Mouse (Mus musculus) heart, embryonic 13.5 days (tissue): ENCODE measurements around the gene Speer4f2. TPM values are rescaled to one million over a fixed set of nuclear protein-coding genes. Genes with fewer than 3 reads are reported as not detected.

ENCODE experiments used
- ATAC-seq: fragments of 200-750 bp; cut with Nextera tagmentation; 2 replicates; pipeline ENCODE4 v1.8.0; 2017; ENCODE audit warnings: moderate TSS enrichment; ENCODE audit not compliant: insufficient number of reproducible peaks, low FRiP score, low TSS enrichment; ENCODE audit errors: extremely low read depth
- H3K27ac ChIP-seq: fragments of 300-500 bp; sonication (generic); replicated peaks from 2 replicates; pipeline ENCODE4 v1.5.1; 2015; ENCODE audit warnings: moderate library complexity, mild to moderate bottlenecking, inconsistent platforms
- H3K27me3 ChIP-seq: fragments of 300-500 bp; sonication (generic); replicated peaks from 2 replicates; pipeline ENCODE4 v1.6.1; 2015; ENCODE audit warnings: mild to moderate bottlenecking, inconsistent platforms
- H3K36me3 ChIP-seq: fragments of 300-500 bp; sonication (generic); 2 replicates; pipeline ENCODE4 v1.6.1; 2015; ENCODE audit warnings: mild to moderate bottlenecking, inconsistent platforms
- H3K4me1 ChIP-seq: fragments of 300-500 bp; sonication (generic); 2 replicates; pipeline ENCODE4 v1.6.1; 2015; ENCODE audit warnings: inconsistent platforms
- H3K4me2 ChIP-seq: fragments of 300-500 bp; sonication (generic); 2 replicates; pipeline ENCODE4 v1.6.1; 2015; ENCODE audit warnings: inconsistent platforms, mild to moderate bottlenecking, moderate library complexity
- H3K4me3 ChIP-seq: fragments of 300-500 bp; sonication (generic); 2 replicates; pipeline ENCODE4 v1.5.1; 2015; ENCODE audit warnings: moderate library complexity, mild to moderate bottlenecking, inconsistent platforms
- H3K9ac ChIP-seq: fragments of 300-500 bp; sonication (generic); 2 replicates; pipeline ENCODE4 v1.6.1; 2015; ENCODE audit warnings: inconsistent platforms, mild to moderate bottlenecking, moderate library complexity
- H3K9me3 ChIP-seq: fragments of 300-500 bp; sonication (generic); 2 replicates; pipeline ENCODE4 v1.6.1; 2016; ENCODE audit warnings: inconsistent platforms
- WGBS: fragments of 180-500 bp; shearing (Covaris S2); methylation state at CpG from one replicate; pipeline ENCODE4 v1.1.7; 2015; ENCODE audit warnings: mixed read lengths; 5-methylcytosine and 5-hydroxymethylcytosine counted together
- polyA plus RNA-seq: library from polyadenylated mRNA; unstranded; fragments of >200 nt; fragmentation: Nextera tagmentation; extraction: Ambion mirVana; gene quantifications from 2 replicates; pipeline ENCODE4 v1.2.1, GENCODE M21; 2015

The Speer4f2 gene
- polyA plus RNA-seq, 1 experiment from 2014 or later, result not detected

DNA sequence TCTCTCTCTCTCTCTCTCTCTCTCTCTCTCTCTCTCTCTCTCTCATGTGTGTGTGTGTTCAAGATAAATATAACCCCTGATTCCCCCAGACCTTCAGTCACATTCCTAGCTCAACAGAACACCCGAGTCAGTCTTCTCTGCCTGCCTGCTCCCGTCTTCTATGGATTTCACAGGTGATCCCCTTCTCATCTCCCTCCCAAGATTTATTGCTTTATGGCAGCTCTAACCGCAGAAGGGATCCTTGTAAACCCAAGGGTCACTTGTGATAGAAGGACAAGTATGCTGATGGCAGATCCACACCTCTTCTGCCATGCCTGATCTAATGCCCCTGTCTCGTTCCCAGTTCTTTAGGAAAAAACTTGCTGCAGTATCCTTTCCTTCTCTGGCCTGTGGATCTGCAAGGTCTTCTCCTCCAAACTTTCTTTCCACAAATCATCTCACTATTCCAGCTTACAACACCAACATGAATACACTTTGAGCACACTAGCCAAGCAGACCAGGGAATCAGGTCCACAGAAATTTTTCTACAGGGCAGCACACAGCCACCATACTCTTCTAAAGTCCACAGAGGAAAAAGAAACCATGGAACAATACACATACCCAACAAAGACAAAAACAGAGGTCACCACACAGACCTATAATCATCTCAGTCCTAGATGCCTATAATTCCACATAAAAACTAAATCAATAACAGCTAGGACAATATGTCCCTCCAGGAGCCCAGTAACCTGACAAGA, 36.1 kb downstream of the Speer4f2 start:
- Histone ChIP-seq H3K4me2 (no peak overlapping the region), H3K9me3 (no peaks in the 10 kb centered on the region), H3K27me3 (no peaks in the 10 kb centered on the region), H3K4me1 (no peaks in the 10 kb centered on the region), H3K4me3 (no peak overlapping the region), H3K36me3 (no peaks in the 10 kb centered on the region), H3K9ac (no peak overlapping the region), H3K27ac (no peak overlapping the region)
- ATAC-seq, result no peak
- 50% methylated on average over 4 of the region's 4 CpGs for WGBS

DNA sequence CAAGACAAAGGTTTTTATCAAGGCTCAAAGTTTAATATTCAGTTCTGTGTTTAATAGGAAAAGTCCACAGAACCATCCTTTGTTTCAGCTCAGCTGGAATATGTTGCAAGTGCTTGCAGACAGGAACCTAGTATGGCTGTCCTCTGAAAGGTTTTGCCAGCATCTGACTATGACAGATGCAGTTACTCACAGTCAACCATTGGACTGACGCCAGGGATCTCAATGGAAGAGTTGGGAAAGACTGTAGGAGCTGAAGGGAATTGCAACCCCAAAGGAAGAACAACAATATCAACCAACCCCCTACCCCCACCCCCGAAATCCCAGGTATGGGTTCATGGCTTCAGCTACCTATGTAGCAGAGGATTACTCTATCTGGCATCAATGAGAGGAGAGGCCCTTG, 44.2 kb downstream of the Speer4f2 start:
- Histone ChIP-seq H3K4me1 (no peaks in the 10 kb centered on the region), H3K9ac (no peak overlapping the region), H3K4me3 (no peak overlapping the region), H3K4me2 (no peak overlapping the region), H3K9me3 (no peaks in the 10 kb centered on the region), H3K36me3 (no peaks in the 10 kb centered on the region), H3K27ac (no peak overlapping the region), H3K27me3 (no peaks in the 10 kb centered on the region)
- no peak for ATAC-seq
- 69% methylated on average over 2 of the region's 2 CpGs for WGBS

DNA sequence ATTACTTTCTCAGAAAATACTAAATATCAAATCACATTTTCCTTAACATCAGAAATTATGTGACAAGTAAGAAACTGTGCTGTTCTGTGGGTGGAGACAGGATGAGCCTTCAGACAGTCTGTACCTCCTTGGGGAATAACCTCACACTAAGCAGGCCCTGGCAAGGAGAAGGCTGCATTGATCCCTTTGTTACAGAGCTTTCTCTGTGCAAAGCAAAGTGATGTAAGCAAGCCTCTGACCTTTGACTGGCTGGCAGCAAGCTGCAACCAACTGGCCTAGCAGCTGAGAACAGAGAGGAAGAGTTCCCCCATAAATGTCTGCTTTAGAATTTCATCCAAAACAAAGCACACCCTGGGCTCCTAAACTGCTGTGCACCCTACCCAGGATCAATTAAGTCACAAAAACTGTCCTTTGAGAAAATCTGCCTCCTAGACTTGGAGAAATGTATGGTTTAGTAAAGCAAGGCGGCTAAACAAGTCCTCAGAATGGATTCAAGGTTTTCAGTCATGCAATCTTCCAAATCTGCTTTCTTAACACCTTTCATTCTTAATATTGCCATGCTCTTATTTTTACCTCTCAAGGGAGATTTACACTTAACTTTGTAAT, 46.3 kb downstream of the Speer4f2 start:
- H3K4me3 ChIP-seq, result no peak overlapping the region
- no peaks in the 10 kb centered on the region for H3K36me3 ChIP-seq
- H3K27ac ChIP-seq, result no peak overlapping the region
- no peak overlapping the region for H3K9ac ChIP-seq
- H3K4me2 ChIP-seq, result no peak overlapping the region
- 69% methylated on average over 1 of the region's 1 CpGs for WGBS
- no peaks in the 10 kb centered on the region for H3K4me1 ChIP-seq
- no peak for ATAC-seq
- no peaks in the 10 kb centered on the region for H3K27me3 ChIP-seq
- no peaks in the 10 kb centered on the region for H3K9me3 ChIP-seq

DNA sequence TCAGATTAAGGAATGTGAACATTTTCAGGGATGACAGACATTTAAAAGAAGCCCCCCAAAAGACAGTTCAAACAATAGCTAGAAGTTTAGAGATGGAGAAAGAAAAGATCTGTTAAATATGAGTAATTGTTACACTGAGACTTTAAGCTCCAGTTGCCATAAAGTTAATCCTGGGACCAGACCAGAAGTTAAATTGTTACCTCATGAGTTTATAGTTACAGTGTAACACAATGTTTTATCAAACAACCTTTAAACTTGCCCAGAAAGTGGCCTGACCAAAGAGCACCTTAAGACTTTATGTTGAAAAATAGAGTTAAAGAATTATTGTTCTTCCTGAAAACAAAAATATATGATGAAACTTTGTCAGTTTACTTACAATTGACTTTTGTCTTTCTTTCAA, 46.9 kb downstream of the Speer4f2 start:
- no peaks in the 10 kb centered on the region for H3K4me1 ChIP-seq
- no peaks in the 10 kb centered on the region for H3K27me3 ChIP-seq
- H3K4me2 ChIP-seq, result no peak overlapping the region
- no peak overlapping the region for H3K9ac ChIP-seq
- no peak for ATAC-seq
- no peak overlapping the region for H3K4me3 ChIP-seq
- H3K27ac ChIP-seq, result no peak overlapping the region
- no peaks in the 10 kb centered on the region for H3K36me3 ChIP-seq
- H3K9me3 ChIP-seq, result no peaks in the 10 kb centered on the region

DNA sequence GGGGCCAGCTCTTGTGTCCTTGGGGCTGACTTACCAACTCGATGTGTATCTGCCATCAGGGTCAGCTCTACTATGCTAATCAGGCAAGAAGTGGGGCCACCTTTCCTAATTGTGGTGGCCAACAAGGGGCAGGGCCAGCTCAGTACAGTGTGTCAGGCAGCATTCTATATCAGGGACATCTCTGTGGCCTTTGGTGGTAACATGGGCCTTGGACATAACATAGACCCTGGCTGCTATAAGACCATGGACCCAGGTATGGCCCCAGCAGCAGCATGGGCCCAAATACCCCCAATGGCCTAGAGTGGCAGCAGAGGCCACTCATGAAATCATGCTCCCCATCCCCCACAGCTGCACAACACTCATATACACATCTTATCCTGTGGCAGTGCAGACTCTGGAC, 49.2 kb downstream of the Speer4f2 start:
- no peak for ATAC-seq
- H3K4me1 ChIP-seq, result no peaks in the 10 kb centered on the region
- H3K36me3 ChIP-seq, result no peaks in the 10 kb centered on the region
- WGBS, result 50% methylated on average over 1 of the region's 1 CpGs
- H3K27ac ChIP-seq, result no peak overlapping the region
- no peak overlapping the region for H3K4me2 ChIP-seq
- H3K9ac ChIP-seq, result no peak overlapping the region
- no peaks in the 10 kb centered on the region for H3K9me3 ChIP-seq
- H3K27me3 ChIP-seq, result no peaks in the 10 kb centered on the region
- H3K4me3 ChIP-seq, result no peak overlapping the region

DNA sequence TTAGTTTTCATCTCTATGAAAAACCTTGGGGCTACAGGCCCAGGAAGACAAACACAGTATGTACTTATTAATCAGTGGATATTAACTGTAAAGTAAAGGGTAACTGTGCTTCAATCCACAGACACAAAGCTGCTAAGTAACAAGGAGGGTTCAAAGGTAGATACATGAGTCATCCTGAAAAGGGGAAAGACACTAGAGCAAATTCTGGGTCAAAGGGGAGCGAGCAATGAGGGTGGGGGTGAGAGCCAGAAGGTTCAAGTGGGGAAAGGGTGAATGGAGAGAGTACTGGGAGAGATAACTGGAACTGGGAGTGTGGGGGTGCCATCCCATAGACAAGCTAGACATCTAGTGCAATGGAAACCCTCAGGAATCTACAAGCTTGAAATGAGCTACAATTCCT, 54.0 kb downstream of the Speer4f2 start:
- H3K27ac ChIP-seq, result no peak overlapping the region
- no peaks in the 10 kb centered on the region for H3K36me3 ChIP-seq
- no peaks in the 10 kb centered on the region for H3K9me3 ChIP-seq
- no peaks in the 10 kb centered on the region for H3K27me3 ChIP-seq
- H3K4me2 ChIP-seq, result no peak overlapping the region
- H3K9ac ChIP-seq, result no peak overlapping the region
- WGBS, result 78% methylated on average over 1 of the region's 1 CpGs
- H3K4me1 ChIP-seq, result no peaks in the 10 kb centered on the region
- no peak for ATAC-seq
- no peak overlapping the region for H3K4me3 ChIP-seq

Other genes starting within 250 kb of the Speer4f2 start
- gene Speer4f1, start 102.9 kb downstream of the Speer4f2 start, polyA plus RNA-seq, result not detected in 2 replicates
- 12.8 TPM in 2 replicates for gene Sema3c, start 201.1 kb downstream of the Speer4f2 start, polyA plus RNA-seq